Mouse (Mus musculus) erythroblast, embryonic 14.5 days (primary cell): ENCODE measurements around the gene Irgm1.

Experiments used
- GATA1 ChIP-seq: IDR thresholded peaks from 2 replicates; pipeline ENCODE4 v1.6.1; 2012; ENCODE audit warnings: low read length, inconsistent platforms, mixed read lengths
- TAL1 ChIP-seq: IDR thresholded peaks from 3 replicates; pipeline ENCODE4 v1.6.1; 2012; ENCODE audit warnings: low read length, inconsistent platforms, mixed read lengths

DNA sequence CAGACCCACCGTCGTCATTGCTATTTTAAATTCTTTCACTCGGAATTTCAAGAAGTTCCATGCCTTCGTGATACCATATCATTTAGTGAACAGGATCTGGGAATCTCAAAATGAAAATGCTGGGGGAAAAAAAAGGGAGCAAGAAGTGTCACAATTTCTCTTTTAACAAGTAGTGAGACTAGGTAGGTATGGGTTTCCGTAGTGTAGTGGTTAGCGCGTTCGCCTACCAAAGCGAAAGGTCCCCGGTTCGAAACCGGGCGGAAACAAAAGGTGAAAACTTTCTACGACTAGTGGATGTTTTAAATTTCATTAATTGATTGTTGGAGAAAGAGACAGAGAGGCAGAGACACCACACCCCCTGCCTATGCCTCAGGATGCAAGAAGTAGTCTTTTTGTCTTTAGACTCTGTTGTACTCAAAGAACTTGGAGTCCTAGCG, 47.9 kb downstream of the Irgm1 start:
- TF ChIP-seq TAL1 (no peak), GATA1 (no peak)
